Mouse (Mus musculus): ENCODE results near the gene Cyp2c37. TPM values are rescaled to one million over a fixed set of nuclear protein-coding genes. Genes with fewer than 3 reads are reported as not detected.
"Not testable (repeated sequence)": the region's sequence is repeated elsewhere in the genome, so short reads cannot be mapped to it uniquely, and the experiment has no call there.

Cyp2c37 gene
- total RNA-seq (2021), result not detected

GRCm38 (mm10) chr19:39992140-39992539, at the start of gene Cyp2c37:
Gene Cyp2c37 (plus strand): TSS chr19:39992424.
- DNase-seq; intact Hi-C loops (cut with DNase I): not testable (repeated sequence)

- intact Hi-C loops (cut with DNase I); DNase-seq: not testable (repeated sequence)
Observed at GRCm38 (mm10) chr19:39960861-39961260, 31.4 kb upstream of the Cyp2c37 start.

GRCm38 (mm10) chr19:39971096-39971495, 21.1 kb upstream of the Cyp2c37 start:
- DNase-seq; intact Hi-C loops (cut with DNase I): not testable (repeated sequence)

- intact Hi-C loops (cut with DNase I), result no loop called here
Observed at GRCm38 (mm10) chr19:39989471-39989870, 2.8 kb upstream of the Cyp2c37 start.

More at GRCm38 (mm10) chr19:39989471-39989870, 2.8 kb upstream of the Cyp2c37 start:
- no peak for DNase-seq

Other genes with a start within 250 kb of the Cyp2c37 start
- gene Cyp2c40, start 179.6 kb upstream of the Cyp2c37 start, total RNA-seq (2021), result not detected
- gene Cyp2c69, start 105.6 kb upstream of the Cyp2c37 start, total RNA-seq (2021), result not detected
- not detected for gene Cyp2c54, start 81.4 kb downstream of the Cyp2c37 start, total RNA-seq (2021)
- not detected for gene Cyp2c50, start 97.3 kb downstream of the Cyp2c37 start, total RNA-seq (2021)
- 1 to 10 TPM; 5.4 to 6.0 TPM for gene Cyp2c70, start 194.9 kb downstream of the Cyp2c37 start, total RNA-seq (2021)